Mouse (Mus musculus) layer of hippocampus, adult 8-10 months (tissue): ENCODE measurements around the gene Gm10134. TPM values are rescaled to one million over a fixed set of nuclear protein-coding genes. Genes with fewer than 3 reads are reported as not detected.

Experiments
- DNase-seq, 2 experiments: peaks; one replicate each; pipeline ENCODE4 v3.0.0; 2022; ENCODE audit warnings: low spot score in 2 of 2
- total RNA-seq, 4 experiments: library from RNA; stranded (reverse); gene quantifications; 2 replicates each; pipeline ENCODE4 v1.2.4; 2022

The Gm10134 gene
- total RNA-seq, 4 experiments from 2014 or later = 1.5 to 4.1 (median 1.7) TPM; not detected in 1

GRCm38 (mm10) chr2:28504676-28505075 is 1.2 kb upstream of the Gm10134 start:
- no peak for DNase-seq

GRCm38 (mm10) chr2:28506291-28506690 is 396 bp downstream of the Gm10134 start:
- no peak for DNase-seq

GRCm38 (mm10) chr2:28511600-28511999 is 5.7 kb downstream of the Gm10134 start:
- DNase-seq = peak; percentile 1 to 3

- peak in 1 of 2 experiments; percentile 12 for DNase-seq
These were observed 7.0 kb downstream of the Gm10134 start, which contains the start of gene Ralgds for GRCm38 (mm10) chr2:28512798-28513401. Ralgds (plus strand) TSS chr2:28513125.

- DNase-seq = peak in 1 of 2 experiments; percentile 17
These were observed 7.8 kb downstream of the Gm10134 start for GRCm38 (mm10) chr2:28513431-28514370.

GRCm38 (mm10) chr2:28514489-28514888 is 8.6 kb downstream of the Gm10134 start:
- DNase-seq = peak; percentile 81 to 90

- DNase-seq = no peak
These were observed 11.5 kb downstream of the Gm10134 start for GRCm38 (mm10) chr2:28517206-28517909.

- DNase-seq = no peak
These were observed 12.3 kb downstream of the Gm10134 start for GRCm38 (mm10) chr2:28518231-28518630.

GRCm38 (mm10) chr2:28520581-28520980 is 14.7 kb downstream of the Gm10134 start:
- no peak for DNase-seq

- peak; percentile 79 to 82 for DNase-seq
These were observed 15.8 kb downstream of the Gm10134 start for GRCm38 (mm10) chr2:28521571-28522151.

GRCm38 (mm10) chr2:28522166-28522565 is 16.3 kb downstream of the Gm10134 start:
- no peak for DNase-seq

GRCm38 (mm10) chr2:28523643-28524117 is 17.8 kb downstream of the Gm10134 start:
- DNase-seq = peak; percentile 90 to 91

GRCm38 (mm10) chr2:28524406-28524805 is 18.5 kb downstream of the Gm10134 start:
- DNase-seq = no peak

- peak in 1 of 2 experiments; percentile 81 for DNase-seq
These were observed 19.5 kb downstream of the Gm10134 start for GRCm38 (mm10) chr2:28525219-28525942.

- DNase-seq = no peak
These were observed 20.3 kb downstream of the Gm10134 start for GRCm38 (mm10) chr2:28525943-28526876.

- no peak for DNase-seq
These were observed 21.8 kb downstream of the Gm10134 start for GRCm38 (mm10) chr2:28527436-28528353.

- DNase-seq = no peak
These were observed 22.4 kb downstream of the Gm10134 start for GRCm38 (mm10) chr2:28528354-28528730.

GRCm38 (mm10) chr2:28529856-28530255 is 24.0 kb downstream of the Gm10134 start:
- no peak for DNase-seq
